Mouse (Mus musculus) left cerebral cortex, adult 18-20 months (tissue): ENCODE data around the gene Acat2. TPM values are rescaled to one million over a fixed set of nuclear protein-coding genes. Genes with fewer than 3 reads are reported as not detected.
"Not testable (repeated sequence)": the region's sequence is repeated elsewhere in the genome, so short reads cannot be mapped to it uniquely, and the experiment has no call there.

ENCODE experiments used
- DNase-seq, 2 experiments: peaks; one replicate each; pipeline ENCODE4 v3.0.0; 2021 to 2022; ENCODE audit warnings: low spot score in 2 of 2, mixed read lengths in 1 of 2
- total RNA-seq, 2 experiments: library from RNA; stranded (reverse); gene quantifications; 2 replicates each; pipeline ENCODE4 v1.2.3; 2021

Acat2 gene
- total RNA-seq, 2 experiments from 2014 or later, result 63.4 to 71.2 TPM

GRCm38 (mm10) chr17:12967173-12967572 is 6.6 kb upstream of the Acat2 start:
- no peak for DNase-seq

GRCm38 (mm10) chr17:12963476-12963875 is 2.9 kb upstream of the Acat2 start:
- DNase-seq, result no peak

GRCm38 (mm10) chr17:12959377-12959776 is 1.2 kb downstream of the Acat2 start:
- DNase-seq, result not testable (repeated sequence)

GRCm38 (mm10) chr17:12956664-12957063 is 3.9 kb downstream of the Acat2 start:
- no peak for DNase-seq

GRCm38 (mm10) chr17:12949669-12950068 is 10.9 kb downstream of the Acat2 start:
- DNase-seq, result no peak

GRCm38 (mm10) chr17:12942459-12943162 is 17.9 kb downstream of the Acat2 start:
- DNase-seq, result no peak

GRCm38 (mm10) chr17:12941543-12942260 is 18.8 kb downstream of the Acat2 start:
- DNase-seq, result no peak

- no peak for DNase-seq
Measured at GRCm38 (mm10) chr17:12940151-12940805, 20.3 kb downstream of the Acat2 start, which contains the start of gene Acat3. Gene Acat3 (minus strand): TSS chr17:12940600.

- not testable (repeated sequence) for DNase-seq
Measured at GRCm38 (mm10) chr17:12939377-12940148, 21.0 kb downstream of the Acat2 start.

- DNase-seq, result no peak
Measured at GRCm38 (mm10) chr17:12938077-12938476, 22.5 kb downstream of the Acat2 start.

GRCm38 (mm10) chr17:12937412-12937970 is 23.1 kb downstream of the Acat2 start:
- no peak for DNase-seq

GRCm38 (mm10) chr17:12935719-12936118 is 24.8 kb downstream of the Acat2 start:
- DNase-seq, result no peak

- DNase-seq, result not testable (repeated sequence)
Measured at GRCm38 (mm10) chr17:12931576-12931975, 29.0 kb downstream of the Acat2 start.

GRCm38 (mm10) chr17:12925703-12926180 is 34.8 kb downstream of the Acat2 start:
- DNase-seq, result no peak

- DNase-seq, result no peak
Measured at GRCm38 (mm10) chr17:12925001-12925400, 35.5 kb downstream of the Acat2 start.

- no peak for DNase-seq
Measured at GRCm38 (mm10) chr17:12921073-12921472, 39.5 kb downstream of the Acat2 start.

GRCm38 (mm10) chr17:12916588-12917380 is 43.8 kb downstream of the Acat2 start:
- peak; percentile 27 to 54 for DNase-seq

GRCm38 (mm10) chr17:12915881-12916583 is 44.5 kb downstream of the Acat2 start, which contains the start of gene Mrpl18:
Gene Mrpl18 (minus strand): TSS chr17:12916345.
- DNase-seq, result peak; percentile 98 to 99

GRCm38 (mm10) chr17:12915488-12915880 is 45.1 kb downstream of the Acat2 start, which contains the start of gene Tcp1:
Gene Tcp1 (plus strand): TSS chr17:12915701.
- no peak for DNase-seq
